Mouse (Mus musculus): ENCODE data around the gene Gzmf. TPM values are rescaled to one million over a fixed set of nuclear protein-coding genes. Genes with fewer than 3 reads are reported as not detected.
"Not testable (repeated sequence)": the region's sequence is repeated elsewhere in the genome, so short reads cannot be mapped to it uniquely, and the experiment has no call there.

The Gzmf gene
- polyA plus RNA-seq, 1 experiment from 2014 or later: not detected

GRCm38 (mm10) chr14:56162109-56162508 is 49.1 kb downstream of the Gzmf start:
- Histone ChIP-seq H3K4me1 (no peaks in the 10 kb centered on the region), H3K4me3 (no peak overlapping the region), H3K36me3 (no peaks in the 10 kb centered on the region), H3K9me3 (no peaks in the 10 kb centered on the region), H3K27ac (replicated peaks) (no peak overlapping the region), H3K27me3 (no peaks in the 10 kb centered on the region), H3K9ac (replicated peaks) (no peak overlapping the region), H3K4me2 (replicated peaks) (no peak overlapping the region)
- ATAC-seq (ENCODE audit: low FRiP score, low read depth): no peak
- WGBS: 83% methylated on average over 2 of the region's 2 CpGs

DNA sequence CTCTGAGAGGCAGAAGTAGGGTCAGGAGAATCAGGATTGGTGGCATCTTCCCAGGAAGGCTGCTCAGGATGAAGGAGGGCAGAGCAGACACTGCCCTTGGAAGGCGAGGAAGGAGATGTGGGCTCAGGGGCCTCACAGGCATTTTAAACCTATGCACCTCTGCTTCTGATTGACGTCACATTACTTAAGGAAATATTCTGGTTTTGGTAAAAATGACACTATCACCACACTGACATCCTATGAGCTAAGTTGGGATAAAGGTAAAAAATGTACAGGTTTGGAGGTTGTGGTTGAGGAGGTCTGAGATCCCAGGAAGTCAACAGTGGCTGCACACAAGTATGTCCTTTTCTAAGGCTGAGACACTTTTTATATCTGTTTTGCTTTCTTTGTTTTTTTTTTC is 51.7 kb downstream of the Gzmf start, which contains the start of gene Gzmg:
Gene Gzmg, minus strand, starts transcription at position 101 of the 400 bp plus-strand sequence.
- WGBS: 87% methylated on average over 2 of the region's 2 CpGs
- not testable (repeated sequence) for H3K4me3 ChIP-seq; H3K9me3 ChIP-seq; H3K27ac ChIP-seq (replicated peaks); H3K9ac ChIP-seq (replicated peaks); ATAC-seq (ENCODE audit: low FRiP score, low read depth); H3K4me1 ChIP-seq; H3K4me2 ChIP-seq (replicated peaks); H3K27me3 ChIP-seq; H3K36me3 ChIP-seq

DNA sequence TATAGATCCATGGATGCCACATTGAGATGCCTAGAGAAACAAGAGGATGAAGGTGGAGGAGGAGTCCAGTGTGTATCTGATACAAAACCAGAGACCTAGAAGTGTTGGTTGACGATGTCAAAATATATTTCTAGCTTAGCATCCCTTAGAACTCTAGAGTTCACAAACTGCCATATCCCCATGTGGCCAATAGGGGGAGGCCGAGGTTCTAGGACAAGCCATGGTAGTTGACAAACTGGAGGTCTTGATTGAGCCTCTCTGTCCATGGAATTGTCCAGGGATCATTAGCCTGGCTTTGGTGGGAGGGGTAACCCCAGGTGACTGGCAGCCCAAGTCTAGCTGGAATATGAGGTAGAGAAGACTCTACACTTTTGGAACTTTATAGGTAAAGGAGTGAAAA is 55.9 kb downstream of the Gzmf start:
- Histone ChIP-seq H3K4me1 (no peaks in the 10 kb centered on the region), H3K27ac (replicated peaks) (no peak overlapping the region), H3K9me3 (no peaks in the 10 kb centered on the region), H3K4me2 (replicated peaks) (no peak overlapping the region), H3K4me3 (no peak overlapping the region), H3K9ac (replicated peaks) (no peak overlapping the region), H3K27me3 (no peaks in the 10 kb centered on the region), H3K36me3 (no peaks in the 10 kb centered on the region)
- ATAC-seq (ENCODE audit: low FRiP score, low read depth): no peak
- 73% methylated on average over 2 of the region's 2 CpGs for WGBS

Other genes starting within 250 kb of the Gzmf start
- not detected in 2 replicates for gene Mcpt1, start 193.4 kb downstream of the Gzmf start, polyA plus RNA-seq (2016; fragmentation: Nextera tagmentation; extraction: Ambion mirVana)
- gene Mcpt9, start 180.9 kb downstream of the Gzmf start, polyA plus RNA-seq (2016; fragmentation: Nextera tagmentation; extraction: Ambion mirVana): not detected in 2 replicates
- gene Mcpt2, start 169.4 kb downstream of the Gzmf start, polyA plus RNA-seq (2016; fragmentation: Nextera tagmentation; extraction: Ambion mirVana): not detected in 2 replicates
- not detected in 2 replicates for gene Mcpt4, start 149.1 kb downstream of the Gzmf start, polyA plus RNA-seq (2016; fragmentation: Nextera tagmentation; extraction: Ambion mirVana)
- not detected in 2 replicates for gene Mcpt8, start 126.1 kb downstream of the Gzmf start, polyA plus RNA-seq (2016; fragmentation: Nextera tagmentation; extraction: Ambion mirVana)
- not detected in 2 replicates for gene Ctsg, start 108.8 kb downstream of the Gzmf start, polyA plus RNA-seq (2016; fragmentation: Nextera tagmentation; extraction: Ambion mirVana)
- not detected in 2 replicates for gene Gzme, start 90.8 kb downstream of the Gzmf start, polyA plus RNA-seq (2016; fragmentation: Nextera tagmentation; extraction: Ambion mirVana)
- gene Gzmd, start 78.8 kb downstream of the Gzmf start, polyA plus RNA-seq (2016; fragmentation: Nextera tagmentation; extraction: Ambion mirVana): not detected in 2 replicates
- not detected in 2 replicates for gene Gzmg, start 51.8 kb downstream of the Gzmf start, polyA plus RNA-seq (2016; fragmentation: Nextera tagmentation; extraction: Ambion mirVana)
- not detected in 2 replicates for gene Gzmn, start 36.8 kb downstream of the Gzmf start, polyA plus RNA-seq (2016; fragmentation: Nextera tagmentation; extraction: Ambion mirVana)
- gene Gzmc, start 23.2 kb upstream of the Gzmf start, polyA plus RNA-seq (2016; fragmentation: Nextera tagmentation; extraction: Ambion mirVana): 0.20 TPM in 1 of 2 replicates, not detected in the other
- gene Gzmb, start 50.8 kb upstream of the Gzmf start, polyA plus RNA-seq (2016; fragmentation: Nextera tagmentation; extraction: Ambion mirVana): not detected in 2 replicates
- gene Atp12a, start 153.7 kb upstream of the Gzmf start, polyA plus RNA-seq (2016; fragmentation: Nextera tagmentation; extraction: Ambion mirVana): 0.05 and 0.17 TPM in 2 replicates
- gene Rnf17, start 191.2 kb upstream of the Gzmf start, polyA plus RNA-seq (2016; fragmentation: Nextera tagmentation; extraction: Ambion mirVana): 1.1 and 2.4 TPM in 2 replicates